Mouse (Mus musculus) lung, adult 2 months (tissue): ENCODE measurements around the gene Ctnnb1.

Experiments used
- CTCF ChIP-seq: fragments of 200-500 bp; IDR thresholded peaks from 2 replicates; pipeline ENCODE4 v1.5.1; 2011; ENCODE audit warnings: mild to moderate bottlenecking, low read length, control low read depth; ENCODE audit not compliant: insufficient read depth
- POLR2A ChIP-seq: fragments of 200-500 bp; IDR thresholded peaks from 2 replicates; pipeline ENCODE4 v1.6.1; 2011; ENCODE audit warnings: low read depth, mild to moderate bottlenecking, control low read depth, low read length, borderline replicate concordance; ENCODE audit errors: extremely low read depth

GRCm38 (mm10) chr9:120900338-120901274 lies 28.4 kb upstream of the Ctnnb1 start:
- no peak for TF ChIP-seq POLR2A
- TF ChIP-seq CTCF = no peak
